Mouse (Mus musculus): ENCODE results near the gene Ascc1. TPM values are rescaled to one million over a fixed set of nuclear protein-coding genes. Genes with fewer than 3 reads are reported as not detected.

Gene Ascc1
- 6.9 TPM for polyA plus RNA-seq (2014; fragmentation: Illumina TruSeq; extraction: RNeasy Lipid Tissue Mini Kit (QIAGEN cat#74804); ENCODE audit: low read depth, low replicate concordance)

DNA sequence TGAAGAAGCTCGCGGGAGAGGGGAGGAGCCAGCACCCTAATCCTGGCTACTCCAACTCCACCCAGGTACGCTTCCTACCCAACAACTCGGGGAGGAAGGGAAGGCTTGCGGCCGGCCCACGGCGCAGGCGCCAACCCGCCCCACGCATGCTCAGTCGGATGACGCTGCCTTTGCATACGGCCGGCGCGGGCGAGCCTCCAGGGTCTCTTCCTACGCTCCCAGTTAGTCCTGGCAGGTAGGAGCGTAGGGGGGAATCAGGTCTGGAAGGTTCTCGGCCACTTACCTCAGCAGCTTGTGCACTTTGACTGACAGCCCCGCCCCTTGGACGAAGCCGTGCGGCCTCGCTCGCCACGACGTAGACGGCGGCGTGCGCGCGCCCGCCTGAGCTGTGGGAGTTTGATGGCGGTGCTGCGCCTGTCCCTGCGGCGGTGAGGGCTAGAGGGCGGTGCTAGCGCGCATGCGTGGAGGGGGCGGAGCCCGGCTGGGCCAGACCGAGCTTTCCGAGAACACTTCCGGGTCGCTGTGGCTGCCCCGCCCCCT lies at the start of gene Ascc1, which contains the start of gene Anapc16:
Gene Ascc1, plus strand, starts transcription at position 133 of the 540 bp plus-strand sequence.
Gene Anapc16, minus strand, starts transcription at position 463 of the 540 bp plus-strand sequence.

GRCm38 (mm10) chr10:60106146-60106530 lies 103.5 kb downstream of the Ascc1 start, which contains the start of gene Spock2:
Gene Spock2, plus strand, starts transcription at chr10:60106219.

Other genes starting within 250 kb of the Ascc1 start
- 8.3 TPM for gene Dnajb12, start 123.2 kb upstream of the Ascc1 start, polyA plus RNA-seq (2014; fragmentation: Illumina TruSeq; extraction: RNeasy Lipid Tissue Mini Kit (QIAGEN cat#74804); ENCODE audit: low read depth, low replicate concordance)
- gene Ddit4, start 51.0 kb upstream of the Ascc1 start, polyA plus RNA-seq (2014; fragmentation: Illumina TruSeq; extraction: RNeasy Lipid Tissue Mini Kit (QIAGEN cat#74804); ENCODE audit: low read depth, low replicate concordance), result 2.8 TPM
- gene Anapc16, start 330 bp downstream of the Ascc1 start, polyA plus RNA-seq (2014; fragmentation: Illumina TruSeq; extraction: RNeasy Lipid Tissue Mini Kit (QIAGEN cat#74804); ENCODE audit: low read depth, low replicate concordance), result 20.3 TPM
- 0.19 TPM for gene Spock2, start 103.4 kb downstream of the Ascc1 start, polyA plus RNA-seq (2014; fragmentation: Illumina TruSeq; extraction: RNeasy Lipid Tissue Mini Kit (QIAGEN cat#74804); ENCODE audit: low read depth, low replicate concordance)
- gene Chst3, start 216.5 kb downstream of the Ascc1 start, polyA plus RNA-seq (2014; fragmentation: Illumina TruSeq; extraction: RNeasy Lipid Tissue Mini Kit (QIAGEN cat#74804); ENCODE audit: low read depth, low replicate concordance), result 0.19 TPM

Data from liver, adult 10 weeks (tissue).